ENCODE assay signal across 8 mouse cellular contexts in the genomic region with DNA sequence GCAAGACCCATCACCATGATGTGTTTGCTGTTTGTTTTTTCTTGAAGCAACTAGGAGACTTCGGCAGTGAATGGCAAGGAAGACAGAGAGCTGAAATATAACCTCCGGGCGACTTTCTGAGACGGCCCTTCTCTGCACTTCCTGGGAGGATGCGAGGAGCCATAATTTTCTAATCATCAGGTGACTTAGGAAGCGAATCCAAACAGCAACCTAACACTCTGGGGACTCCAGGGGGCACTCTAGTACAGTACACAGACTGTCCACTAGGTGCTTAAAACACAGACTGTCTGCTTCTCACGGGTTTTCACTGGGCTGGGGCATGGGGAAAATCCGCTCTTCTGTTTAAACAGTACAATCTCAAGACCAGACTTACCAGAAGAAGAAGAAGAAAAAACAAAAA. TPM values are rescaled to one million over a fixed set of nuclear protein-coding genes. Genes with fewer than 3 reads are reported as not detected.
DNase-seq lines count a peak whose midpoint lies in the region; ATAC-seq and TF ChIP-seq lines count a peak whose summit lies in the region.

No protein-coding gene starts in this region.

- H3K4me2 ChIP-seq in midbrain, embryonic 11.5 days = no peak overlapping the region
- peak overlapping the region; percentile 23; the same call in 1 of the 2 replicates for H3K4me2 ChIP-seq in stomach, embryonic 15.5 days

- no peak for TF ChIP-seq POLR2A in thymus, adult 2 months (IDR thresholded peaks at IDR 0.05; ENCODE audit: control insufficient read depth, extremely low read depth, insufficient read depth, low read length, poor library complexity)

- peaks cover 26% of the 10 kb centered on the region; the same call in 1 of the 2 replicates for H3K27me3 ChIP-seq in thymus, adult 2 months (ENCODE audit: control insufficient read depth, insufficient read depth, low read length)
- peaks cover under 1% of the 10 kb centered on the region; the same call in 1 of the 2 replicates for H3K27me3 ChIP-seq in midbrain, embryonic 11.5 days (ENCODE audit: control insufficient read depth, insufficient read depth, low read length)
- peaks cover 12% of the 10 kb centered on the region; the same call in 1 of the 2 replicates for H3K27me3 ChIP-seq in stomach, embryonic 15.5 days (replicated peaks)

- H3K4me3 ChIP-seq in thymus, adult 2 months (ENCODE audit: control insufficient read depth, insufficient read depth, low read length) = no peak overlapping the region
- no peak overlapping the region for H3K4me3 ChIP-seq in midbrain, embryonic 11.5 days (ENCODE audit: low read depth, low read length)
- no peak overlapping the region for H3K4me3 ChIP-seq in stomach, embryonic 15.5 days (replicated peaks)

- no peak overlapping the region for H3K27ac ChIP-seq in thymus, adult 2 months (ENCODE audit: control insufficient read depth, insufficient read depth, low read length)
- H3K27ac ChIP-seq in midbrain, embryonic 11.5 days (ENCODE audit: low read depth, low read length) = no peak overlapping the region
- H3K27ac ChIP-seq in stomach, embryonic 15.5 days = no peak overlapping the region

- H3K9ac ChIP-seq in midbrain, embryonic 11.5 days (ENCODE audit: low read length) = no peak overlapping the region
- no peak overlapping the region for H3K9ac ChIP-seq in stomach, embryonic 15.5 days

- 6% methylated on average over 8 of the region's 8 CpGs for WGBS in thymus, adult 2 months
- WGBS in midbrain, embryonic 11.5 days = 24% methylated on average over 8 of the region's 8 CpGs
- 7% methylated on average over 8 of the region's 8 CpGs for WGBS in stomach, embryonic 15.5 days

- DNase-seq in thymus, adult 2 months = peak; percentile 54
- DNase-seq in thymus, adult 18-20 months = no peak
- DNase-seq in cerebellum, adult 9-11 months = peak; percentile 77
- peak; percentile 59 to 69 for DNase-seq in frontal cortex, postnatal 10 days (ENCODE audit: low spot score in 2 of 2)
- DNase-seq in induced T-regulatory cell, adult 2 months (ENCODE audit: low read depth) = peak; percentile 86
- DNase-seq in left cerebral cortex, adult 9 months (ENCODE audit: low spot score in 2 of 2) = peak; percentile 45 to 89
- DNase-seq in midbrain, embryonic 11.5 days (ENCODE audit: low spot score, missing footprints) = peak; percentile 93

- no peaks in the 10 kb centered on the region for H3K4me1 ChIP-seq in thymus, adult 2 months (replicated peaks; ENCODE audit: control insufficient read depth, insufficient read depth, low read length)
- H3K4me1 ChIP-seq in midbrain, embryonic 11.5 days (ENCODE audit: control insufficient read depth, insufficient read depth, low read length) = peaks cover 16% of the 10 kb centered on the region
- peaks cover 22% of the 10 kb centered on the region for H3K4me1 ChIP-seq in stomach, embryonic 15.5 days

- H3K9me3 ChIP-seq in midbrain, embryonic 11.5 days (ENCODE audit: control insufficient read depth, low read length) = no peaks in the 10 kb centered on the region
- H3K9me3 ChIP-seq in stomach, embryonic 15.5 days = no peaks in the 10 kb centered on the region

- H3K36me3 ChIP-seq in thymus, adult 2 months (ENCODE audit: control insufficient read depth, insufficient read depth, low read length) = no peaks in the 10 kb centered on the region
- H3K36me3 ChIP-seq in midbrain, embryonic 11.5 days (ENCODE audit: control insufficient read depth, insufficient read depth, low read length) = no peaks in the 10 kb centered on the region
- H3K36me3 ChIP-seq in stomach, embryonic 15.5 days = no peaks in the 10 kb centered on the region

- no peak for TF ChIP-seq CTCF in thymus, adult 2 months (IDR thresholded peaks at IDR 0.05; ENCODE audit: borderline replicate concordance, control insufficient read depth, extremely low read depth, insufficient read depth, low read length, poor library complexity)

- no peak for ATAC-seq in midbrain, embryonic 11.5 days (ENCODE audit: low FRiP score)
- peak; percentile 13; the same call in 1 of the 2 replicates for ATAC-seq in stomach, embryonic 15.5 days (ENCODE audit: insufficient read depth, low FRiP score, low read depth)

RNA-seq across cellular contexts. Expression of a gene that starts 3.5 kb away (rescaled TPM):
- polyA plus RNA-seq in thymus, adult 2 months (2012; rRNA removed) = 0.69 and 0.78 TPM in 2 replicates
- polyA plus RNA-seq in midbrain, embryonic 11.5 days (2014; fragmentation: Nextera tagmentation; extraction: Ambion mirVana) = 1.3 and 1.8 TPM in 2 replicates
- polyA plus RNA-seq in stomach, embryonic 15.5 days (2015; fragmentation: Nextera tagmentation; extraction: Ambion mirVana) = 2.8 and 3.1 TPM in 2 replicates

RNA-seq across cellular contexts. Expression of a gene that starts 7.1 kb away (rescaled TPM):
- 205 and 237 TPM in 2 replicates for polyA plus RNA-seq in thymus, adult 2 months (2012; rRNA removed)
- polyA plus RNA-seq in midbrain, embryonic 11.5 days (2014; fragmentation: Nextera tagmentation; extraction: Ambion mirVana) = 145 and 150 TPM in 2 replicates
- 171 and 192 TPM in 2 replicates for polyA plus RNA-seq in stomach, embryonic 15.5 days (2015; fragmentation: Nextera tagmentation; extraction: Ambion mirVana)

RNA-seq across cellular contexts. Expression of a gene that starts 17.2 kb away (rescaled TPM):
- 214 and 223 TPM in 2 replicates for polyA plus RNA-seq in thymus, adult 2 months (2012; rRNA removed)
- polyA plus RNA-seq in midbrain, embryonic 11.5 days (2014; fragmentation: Nextera tagmentation; extraction: Ambion mirVana) = 335 and 341 TPM in 2 replicates
- polyA plus RNA-seq in stomach, embryonic 15.5 days (2015; fragmentation: Nextera tagmentation; extraction: Ambion mirVana) = 260 and 287 TPM in 2 replicates

Comparison
In these comparisons a context has a peak if more than half of its experiments do, and no peak if none do; other contexts are left out.
1. DNase-seq: peak in thymus, adult 2 months (single experiment), cerebellum, adult 9-11 months (single experiment), frontal cortex, postnatal 10 days (2 of 2), induced T-regulatory cell, adult 2 months (single experiment), left cerebral cortex, adult 9 months (2 of 2) and midbrain, embryonic 11.5 days (single experiment); none in thymus, adult 18-20 months (0 of 2).